Mouse (Mus musculus) midbrain, embryonic 14.5 days (tissue): ENCODE data around the gene Aebp1. TPM values are rescaled to one million over a fixed set of nuclear protein-coding genes. Genes with fewer than 3 reads are reported as not detected.
A peak's percentile ranks its signal among the peaks of the same experiment; 100 is the strongest.

Experiments used
- ATAC-seq: fragments of 200-750 bp; cut with Nextera tagmentation; 2 replicates; pipeline ENCODE4 v1.8.0; 2017; ENCODE audit warnings: moderate number of reproducible peaks, moderate library complexity; ENCODE audit not compliant: low FRiP score, low TSS enrichment
- DNase-seq: peaks from one replicate; pipeline ENCODE4 v3.0.0-alpha.2; 2015
- H3K27ac ChIP-seq: fragments of 300-500 bp; sonication (generic); replicated peaks from 2 replicates; pipeline ENCODE4 v1.5.1; 2014; ENCODE audit warnings: mild to moderate bottlenecking, low read depth, low read length, moderate library complexity
- H3K27me3 ChIP-seq: fragments of 300-500 bp; sonication (generic); 2 replicates; pipeline ENCODE4 v1.6.1; 2014; ENCODE audit warnings: low read length, control low read depth, mixed read lengths; ENCODE audit not compliant: control insufficient read depth, insufficient read depth
- H3K36me3 ChIP-seq: fragments of 300-500 bp; sonication (generic); 2 replicates; pipeline ENCODE4 v1.6.1; 2014; ENCODE audit warnings: low read length, control low read depth; ENCODE audit not compliant: control insufficient read depth, insufficient read depth
- H3K4me1 ChIP-seq: fragments of 300-500 bp; sonication (generic); 2 replicates; pipeline ENCODE4 v1.6.1; 2014; ENCODE audit warnings: mild to moderate bottlenecking, antibody characterized with exemption, low read length, control low read depth; ENCODE audit not compliant: control insufficient read depth, insufficient read depth
- H3K4me2 ChIP-seq: fragments of 300-500 bp; sonication (generic); 2 replicates; pipeline ENCODE4 v1.6.1; 2014; ENCODE audit warnings: mild to moderate bottlenecking, low read length, moderate library complexity
- H3K4me3 ChIP-seq: fragments of 300-500 bp; sonication (generic); replicated peaks from 2 replicates; pipeline ENCODE4 v1.5.1; 2014; ENCODE audit warnings: low read depth, low read length
- H3K9ac ChIP-seq: fragments of 300-500 bp; sonication (generic); replicated peaks from 2 replicates; pipeline ENCODE4 v1.6.1; 2014; ENCODE audit warnings: mild to moderate bottlenecking, low read length, moderate library complexity
- H3K9me3 ChIP-seq: fragments of 300-500 bp; sonication (generic); 2 replicates; pipeline ENCODE4 v1.6.1; 2016; ENCODE audit warnings: low read length, control low read depth, mixed read lengths; ENCODE audit not compliant: control insufficient read depth
- WGBS: fragments of 180-500 bp; shearing (Covaris S2); extraction: QIAGEN DNeasy Blood & Tissue Kit; methylation state at CpG from one replicate; pipeline ENCODE4 v1.1.7; 2014; 5-methylcytosine and 5-hydroxymethylcytosine counted together
- polyA plus RNA-seq: library from polyadenylated mRNA; unstranded; fragments of >200 nt; fragmentation: Nextera tagmentation; extraction: Ambion mirVana; gene quantifications from 2 replicates; pipeline ENCODE4 v1.2.1, GENCODE M21; 2014

Aebp1 gene
- polyA plus RNA-seq, 1 experiment from 2014 or later: 8.5 TPM

- DNase-seq (no peak), ATAC-seq (no peak)
- Histone ChIP-seq H3K27ac (no peak overlapping the region), H3K9me3 (no peaks in the 10 kb centered on the region), H3K27me3 (peaks cover 23% of the 10 kb centered on the region; the same call in 1 of the 2 replicates), H3K4me3 (no peak overlapping the region), H3K36me3 (no peaks in the 10 kb centered on the region), H3K4me2 (no peak overlapping the region), H3K4me1 (peaks cover 4% of the 10 kb centered on the region; the same call in 1 of the 2 replicates), H3K9ac (no peak overlapping the region)
- WGBS: 52% methylated on average over 6 of the region's 6 CpGs
Observed at GRCm38 (mm10) chr11:5860639-5861038, 1.1 kb upstream of the Aebp1 start.

GRCm38 (mm10) chr11:5862394-5863105 is 803 bp downstream of the Aebp1 start:
- peak overlapping the region; percentile 29; the same call in 1 of the 2 replicates for H3K4me3 ChIP-seq
- DNase-seq (no peak), ATAC-seq (no peak)
- no peak overlapping the region; the same call in 1 of the 2 replicates for H3K4me2 ChIP-seq
- no peaks in the 10 kb centered on the region for H3K9me3 ChIP-seq
- H3K4me1 ChIP-seq: peaks cover 4% of the 10 kb centered on the region; the same call in 1 of the 2 replicates
- H3K9ac ChIP-seq: no peak overlapping the region; the same call in 1 of the 2 replicates
- no peaks in the 10 kb centered on the region for H3K36me3 ChIP-seq
- WGBS: 29% methylated on average over 15 of the region's 15 CpGs
- H3K27ac ChIP-seq: no peak overlapping the region
- peaks cover 23% of the 10 kb centered on the region; the same call in 1 of the 2 replicates for H3K27me3 ChIP-seq

GRCm38 (mm10) chr11:5867196-5867595 is 5.4 kb downstream of the Aebp1 start:
- WGBS: 88% methylated on average over 2 of the region's 2 CpGs
- no peak for DNase-seq
- no peaks in the 10 kb centered on the region for H3K9me3 ChIP-seq

GRCm38 (mm10) chr11:5868324-5868723 is 6.6 kb downstream of the Aebp1 start:
- no peak overlapping the region for H3K4me3 ChIP-seq
- no peaks in the 10 kb centered on the region for H3K4me1 ChIP-seq
- ATAC-seq: no peak
- no peaks in the 10 kb centered on the region for H3K27me3 ChIP-seq
- no peak overlapping the region for H3K4me2 ChIP-seq
- no peaks in the 10 kb centered on the region for H3K9me3 ChIP-seq
- WGBS: 92% methylated on average over 12 of the region's 12 CpGs
- H3K27ac ChIP-seq: no peak overlapping the region
- H3K9ac ChIP-seq: no peak overlapping the region
- DNase-seq: no peak
- peaks cover 27% of the 10 kb centered on the region for H3K36me3 ChIP-seq

More at GRCm38 (mm10) chr11:5867196-5867595, 5.4 kb downstream of the Aebp1 start:
- H3K4me1 ChIP-seq: no peaks in the 10 kb centered on the region; the same call in 1 of the 2 replicates
- no peak overlapping the region for H3K27ac ChIP-seq
- no peak overlapping the region for H3K4me2 ChIP-seq
- H3K4me3 ChIP-seq: no peak overlapping the region
- H3K27me3 ChIP-seq: peaks cover 10% of the 10 kb centered on the region; the same call in 1 of the 2 replicates
- H3K9ac ChIP-seq: no peak overlapping the region
- peaks cover 15% of the 10 kb centered on the region; the same call in 1 of the 2 replicates for H3K36me3 ChIP-seq
- ATAC-seq: no peak

GRCm38 (mm10) chr11:5869331-5869730 is 7.6 kb downstream of the Aebp1 start:
- Histone ChIP-seq H3K27ac (no peak overlapping the region), H3K9me3 (no peaks in the 10 kb centered on the region), H3K36me3 (peaks cover 37% of the 10 kb centered on the region), H3K4me2 (no peak overlapping the region), H3K4me1 (no peaks in the 10 kb centered on the region), H3K27me3 (no peaks in the 10 kb centered on the region), H3K4me3 (no peak overlapping the region), H3K9ac (no peak overlapping the region)
- WGBS: 89% methylated on average over 16 of the region's 16 CpGs
- DNase-seq (no peak), ATAC-seq (no peak)

GRCm38 (mm10) chr11:5870069-5870468 is 8.3 kb downstream of the Aebp1 start:
- Histone ChIP-seq H3K27me3 (no peaks in the 10 kb centered on the region), H3K9me3 (no peaks in the 10 kb centered on the region), H3K4me2 (no peak overlapping the region), H3K36me3 (peaks cover 44% of the 10 kb centered on the region), H3K4me1 (no peaks in the 10 kb centered on the region), H3K9ac (no peak overlapping the region), H3K4me3 (no peak overlapping the region), H3K27ac (no peak overlapping the region)
- WGBS: 89% methylated on average over 16 of the region's 16 CpGs
- ATAC-seq (no peak), DNase-seq (no peak)

GRCm38 (mm10) chr11:5872707-5873106 is 11.0 kb downstream of the Aebp1 start:
- 94% methylated on average over 11 of the region's 11 CpGs for WGBS
- H3K9me3 ChIP-seq: no peaks in the 10 kb centered on the region
- H3K9ac ChIP-seq: no peak overlapping the region
- H3K27ac ChIP-seq: no peak overlapping the region
- DNase-seq (no peak), ATAC-seq (no peak)
- H3K4me2 ChIP-seq: no peak overlapping the region
- peaks cover 48% of the 10 kb centered on the region for H3K36me3 ChIP-seq
- H3K27me3 ChIP-seq: no peaks in the 10 kb centered on the region
- H3K4me3 ChIP-seq: no peak overlapping the region
- peaks cover 6% of the 10 kb centered on the region for H3K4me1 ChIP-seq

GRCm38 (mm10) chr11:5873192-5873591 is 11.4 kb downstream of the Aebp1 start:
- no peaks in the 10 kb centered on the region for H3K27me3 ChIP-seq
- 95% methylated on average over 9 of the region's 9 CpGs for WGBS
- peaks cover 48% of the 10 kb centered on the region for H3K36me3 ChIP-seq
- H3K4me2 ChIP-seq: no peak overlapping the region
- no peak overlapping the region for H3K4me3 ChIP-seq
- no peaks in the 10 kb centered on the region for H3K9me3 ChIP-seq
- peaks cover 6% of the 10 kb centered on the region for H3K4me1 ChIP-seq
- H3K27ac ChIP-seq: no peak overlapping the region
- DNase-seq (no peak), ATAC-seq (no peak)
- no peak overlapping the region for H3K9ac ChIP-seq

GRCm38 (mm10) chr11:5877421-5877820 is 15.7 kb downstream of the Aebp1 start:
- Histone ChIP-seq H3K27me3 (no peaks in the 10 kb centered on the region), H3K4me2 (peak overlapping the region; percentile 73), H3K9ac (peak overlapping the region; percentile 51; the same call in 1 of the 2 replicates), H3K4me3 (peak overlapping the region; percentile 59), H3K4me1 (peaks cover 10% of the 10 kb centered on the region), H3K36me3 (peaks cover 30% of the 10 kb centered on the region), H3K27ac (no peak overlapping the region), H3K9me3 (no peaks in the 10 kb centered on the region)
- 5% methylated on average over 5 of the region's 5 CpGs for WGBS
- ATAC-seq (no peak), DNase-seq (no peak)
